Mouse (Mus musculus) kidney, embryonic 15.5 days (tissue): ENCODE measurements at regions not wholly inside any gene's neighbourhood (a gene's known extent, or its start where the extent isn't known, plus 50 kb on each side); places are given as distances from the start of the nearest gene placed in this dataset.

Experiments
- ATAC-seq: fragments of 200-750 bp; cut with Nextera tagmentation; replicated peaks from 2 replicates; pipeline ENCODE4 v1.8.0; 2017; ENCODE audit warnings: moderate TSS enrichment; ENCODE audit not compliant: low FRiP score
- H3K27ac ChIP-seq: fragments of 300-500 bp; sonication (generic); 2 replicates; pipeline ENCODE4 v1.5.1; 2015; ENCODE audit warnings: mild to moderate bottlenecking, inconsistent platforms
- H3K27me3 ChIP-seq: fragments of 300-500 bp; sonication (generic); 2 replicates; pipeline ENCODE4 v1.6.1; 2015; ENCODE audit warnings: inconsistent platforms
- H3K36me3 ChIP-seq: fragments of 300-500 bp; sonication (generic); 2 replicates; pipeline ENCODE4 v1.6.1; 2015; ENCODE audit warnings: inconsistent platforms
- H3K4me1 ChIP-seq: fragments of 300-500 bp; sonication (generic); 2 replicates; pipeline ENCODE4 v1.6.1; 2015; ENCODE audit warnings: inconsistent platforms
- H3K4me2 ChIP-seq: fragments of 300-500 bp; sonication (generic); 2 replicates; pipeline ENCODE4 v1.6.1; 2015; ENCODE audit warnings: moderate library complexity, mild to moderate bottlenecking, inconsistent platforms
- H3K4me3 ChIP-seq: fragments of 300-500 bp; sonication (generic); replicated peaks from 2 replicates; pipeline ENCODE4 v1.5.1; 2015; ENCODE audit warnings: mild to moderate bottlenecking, inconsistent platforms
- H3K9ac ChIP-seq: fragments of 300-500 bp; sonication (generic); 2 replicates; pipeline ENCODE4 v1.6.1; 2015; ENCODE audit warnings: mild to moderate bottlenecking, inconsistent platforms
- H3K9me3 ChIP-seq: fragments of 300-500 bp; sonication (generic); replicated peaks from 2 replicates; pipeline ENCODE4 v1.6.1; 2016; ENCODE audit warnings: inconsistent platforms
- WGBS: fragments of 180-500 bp; shearing (Covaris S2); methylation state at CpG from one replicate; pipeline ENCODE4 v1.1.7; 2015; ENCODE audit warnings: mixed read lengths; 5-methylcytosine and 5-hydroxymethylcytosine counted together

- Histone ChIP-seq H3K4me3 (no peak overlapping the region), H3K36me3 (no peaks in the 10 kb centered on the region), H3K27ac (peak overlapping the region; percentile 45; the same call in 1 of the 2 replicates), H3K27me3 (no peaks in the 10 kb centered on the region), H3K4me1 (peaks cover 11% of the 10 kb centered on the region; the same call in 1 of the 2 replicates), H3K9ac (no peak overlapping the region), H3K4me2 (0 out of 2 replicates have a peak overlapping the region, but pooled peaks have one; percentile 9), H3K9me3 (no peaks in the 10 kb centered on the region)
- 14% methylated on average over 7 of the region's 7 CpGs for WGBS
- peak; percentile 40; the same call in 1 of the 2 replicates for ATAC-seq
Measured at GRCm38 (mm10) chr10:96804030-96804784, 187.4 kb downstream of the Btg1 start.

- no peaks in the 10 kb centered on the region for H3K36me3 ChIP-seq
- H3K9ac ChIP-seq = no peak overlapping the region
- no peak for ATAC-seq
- WGBS = 63% methylated on average over 7 of the region's 7 CpGs
- no peak overlapping the region for H3K4me3 ChIP-seq
- peaks cover 11% of the 10 kb centered on the region; the same call in 1 of the 2 replicates for H3K4me1 ChIP-seq
- no peak overlapping the region for H3K27ac ChIP-seq
- H3K9me3 ChIP-seq = no peaks in the 10 kb centered on the region
- no peaks in the 10 kb centered on the region for H3K27me3 ChIP-seq
- no peak overlapping the region for H3K4me2 ChIP-seq
Measured at GRCm38 (mm10) chr10:96806579-96806978, 189.8 kb downstream of the Btg1 start.

- Histone ChIP-seq H3K36me3 (no peaks in the 10 kb centered on the region), H3K27ac (no peak overlapping the region), H3K4me2 (no peak overlapping the region), H3K4me3 (no peak overlapping the region), H3K4me1 (peaks cover 6% of the 10 kb centered on the region; the same call in 1 of the 2 replicates), H3K9ac (no peak overlapping the region), H3K9me3 (no peaks in the 10 kb centered on the region), H3K27me3 (no peaks in the 10 kb centered on the region)
- WGBS = 61% methylated on average over 1 of the region's 1 CpGs
- ATAC-seq = no peak
Measured at GRCm38 (mm10) chr10:96821852-96822251, 205.0 kb downstream of the Btg1 start.

- H3K9ac ChIP-seq = no peak overlapping the region
- WGBS = 51% methylated on average over 7 of the region's 7 CpGs
- ATAC-seq = no peak; the same call in 1 of the 2 replicates
- no peaks in the 10 kb centered on the region for H3K9me3 ChIP-seq
- no peak overlapping the region for H3K4me2 ChIP-seq
- H3K27me3 ChIP-seq = no peaks in the 10 kb centered on the region
- no peaks in the 10 kb centered on the region for H3K36me3 ChIP-seq
- no peak overlapping the region for H3K27ac ChIP-seq
- H3K4me1 ChIP-seq = peaks cover 6% of the 10 kb centered on the region; the same call in 1 of the 2 replicates
- no peak overlapping the region for H3K4me3 ChIP-seq
Measured at GRCm38 (mm10) chr10:96822344-96823335, 205.8 kb downstream of the Btg1 start.

- no peak overlapping the region for H3K27ac ChIP-seq
- H3K4me3 ChIP-seq = no peak overlapping the region
- H3K36me3 ChIP-seq = no peaks in the 10 kb centered on the region
- no peaks in the 10 kb centered on the region for H3K9me3 ChIP-seq
- H3K4me2 ChIP-seq = 0 out of 2 replicates have a peak overlapping the region, but pooled peaks have one; percentile 10
- peaks cover 6% of the 10 kb centered on the region; the same call in 1 of the 2 replicates for H3K4me1 ChIP-seq
- no peak overlapping the region for H3K9ac ChIP-seq
- H3K27me3 ChIP-seq = no peaks in the 10 kb centered on the region
- no peak for ATAC-seq
- WGBS = 23% methylated on average over 7 of the region's 7 CpGs
Measured at GRCm38 (mm10) chr10:96826234-96826788, 209.5 kb downstream of the Btg1 start.

GRCm38 (mm10) chr10:96827971-96828370 is 211.2 kb downstream of the Btg1 start:
- no peak overlapping the region for H3K4me2 ChIP-seq
- H3K36me3 ChIP-seq = no peaks in the 10 kb centered on the region
- no peaks in the 10 kb centered on the region for H3K27me3 ChIP-seq
- WGBS = 88% methylated on average over 5 of the region's 5 CpGs
- H3K9me3 ChIP-seq = no peaks in the 10 kb centered on the region
- H3K4me3 ChIP-seq = no peak overlapping the region
- H3K27ac ChIP-seq = no peak overlapping the region
- ATAC-seq = no peak
- H3K4me1 ChIP-seq = no peaks in the 10 kb centered on the region
- H3K9ac ChIP-seq = no peak overlapping the region

GRCm38 (mm10) chr10:96828581-96829246 is 211.9 kb downstream of the Btg1 start:
- no peaks in the 10 kb centered on the region for H3K9me3 ChIP-seq
- no peak overlapping the region for H3K27ac ChIP-seq
- H3K36me3 ChIP-seq = no peaks in the 10 kb centered on the region
- H3K9ac ChIP-seq = no peak overlapping the region
- H3K4me1 ChIP-seq = no peaks in the 10 kb centered on the region
- WGBS = 88% methylated on average over 7 of the region's 7 CpGs
- no peak overlapping the region for H3K4me2 ChIP-seq
- no peak for ATAC-seq
- H3K4me3 ChIP-seq = no peak overlapping the region
- H3K27me3 ChIP-seq = no peaks in the 10 kb centered on the region

- WGBS = 84% methylated on average over 12 of the region's 12 CpGs
- no peak overlapping the region for H3K9ac ChIP-seq
Measured at GRCm38 (mm10) chr10:96831071-96831470, 214.3 kb downstream of the Btg1 start.

GRCm38 (mm10) chr10:96837230-96837629 is 220.4 kb downstream of the Btg1 start:
- Histone ChIP-seq H3K4me2 (no peak overlapping the region), H3K9me3 (no peaks in the 10 kb centered on the region), H3K27ac (no peak overlapping the region), H3K9ac (no peak overlapping the region), H3K4me1 (no peaks in the 10 kb centered on the region), H3K4me3 (no peak overlapping the region), H3K36me3 (no peaks in the 10 kb centered on the region), H3K27me3 (no peaks in the 10 kb centered on the region)
- WGBS = 93% methylated on average over 7 of the region's 7 CpGs
- no peak for ATAC-seq

More at GRCm38 (mm10) chr10:96831071-96831470, 214.3 kb downstream of the Btg1 start:
- Histone ChIP-seq H3K27me3 (no peaks in the 10 kb centered on the region), H3K36me3 (no peaks in the 10 kb centered on the region), H3K4me1 (no peaks in the 10 kb centered on the region), H3K4me3 (no peak overlapping the region), H3K27ac (no peak overlapping the region), H3K4me2 (no peak overlapping the region), H3K9me3 (no peaks in the 10 kb centered on the region)
- no peak for ATAC-seq

- no peak for ATAC-seq
- H3K27me3 ChIP-seq = no peaks in the 10 kb centered on the region
- H3K9me3 ChIP-seq = no peaks in the 10 kb centered on the region
- no peak overlapping the region for H3K9ac ChIP-seq
- H3K27ac ChIP-seq = no peak overlapping the region
- H3K4me2 ChIP-seq = no peak overlapping the region
- no peak overlapping the region for H3K4me3 ChIP-seq
- 76% methylated on average over 2 of the region's 2 CpGs for WGBS
- H3K4me1 ChIP-seq = no peaks in the 10 kb centered on the region
- no peaks in the 10 kb centered on the region for H3K36me3 ChIP-seq
Measured at GRCm38 (mm10) chr10:96841128-96841527, 224.3 kb downstream of the Btg1 start.

- WGBS = 97% methylated on average over 2 of the region's 2 CpGs
- H3K4me1 ChIP-seq = no peaks in the 10 kb centered on the region
- no peak for ATAC-seq
- H3K4me2 ChIP-seq = no peak overlapping the region
- no peaks in the 10 kb centered on the region for H3K9me3 ChIP-seq
- H3K27ac ChIP-seq = no peak overlapping the region
- H3K9ac ChIP-seq = no peak overlapping the region
- no peaks in the 10 kb centered on the region for H3K27me3 ChIP-seq
- H3K4me3 ChIP-seq = no peak overlapping the region
- H3K36me3 ChIP-seq = no peaks in the 10 kb centered on the region
Measured at GRCm38 (mm10) chr10:96841956-96842355, 225.2 kb downstream of the Btg1 start.
